ENCODE assay signal across 18 mouse cellular contexts in the genomic region with DNA sequence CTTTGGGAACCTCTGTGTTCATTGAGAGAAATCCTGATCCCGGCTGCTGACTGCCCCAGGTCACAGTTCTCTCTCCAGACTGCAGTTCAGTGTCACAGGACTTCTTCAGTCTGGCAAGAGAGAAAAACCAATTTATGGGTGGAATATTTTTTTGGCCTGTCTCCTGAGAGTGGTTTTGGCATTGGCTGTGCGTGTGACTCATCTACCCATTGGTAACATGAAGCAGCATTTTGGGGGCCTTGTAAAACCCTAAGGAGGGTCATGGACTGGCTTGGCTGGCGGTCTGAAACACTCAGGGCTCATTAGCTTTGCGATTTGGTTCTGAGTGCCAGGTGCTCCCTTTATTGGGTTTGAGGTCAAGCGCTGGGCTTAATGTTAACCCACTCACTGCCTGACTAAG. TPM values are rescaled to one million over a fixed set of nuclear protein-coding genes. Genes with fewer than 3 reads are reported as not detected.
DNase-seq lines count a peak whose midpoint lies in the region; ATAC-seq and TF ChIP-seq lines count a peak whose summit lies in the region.
"Had no signal": no experiment of that assay in that cellular context is flagged by ENCODE, and none has a peak within 500 bp of the region (broad histone marks: within the 10 kb centered on the region; RNA-seq: fewer than 3 reads in every experiment).

No protein-coding gene starts in this region.

- no peak for TF ChIP-seq CTCF in testis, adult 2 months (IDR thresholded peaks at IDR 0.05; ENCODE audit: control insufficient read depth, insufficient read depth, insufficient replicate concordance, low read depth, low read length)

- no peaks in the 10 kb centered on the region for H3K27me3 ChIP-seq in testis, adult 2 months (ENCODE audit: control insufficient read depth, insufficient read depth, low read length)
- H3K27me3 ChIP-seq: CH12.LX; forebrain, embryonic 13.5 days; liver, embryonic 12.5 days; neural tube, embryonic 12.5 days had no signal

- no peak for TF ChIP-seq POLR2A in testis, adult 2 months (IDR thresholded peaks at IDR 0.05; ENCODE audit: control insufficient read depth, low read depth, low read length)

- no peaks in the 10 kb centered on the region; the same call in 1 of the 2 replicates for H3K4me1 ChIP-seq in testis, adult 2 months (ENCODE audit: control insufficient read depth, insufficient read depth, low read length)
- H3K4me1 ChIP-seq: liver, embryonic 12.5 days had no signal

- H3K27ac ChIP-seq in testis, adult 2 months (ENCODE audit: control insufficient read depth, insufficient read depth, low read depth, low read length) = no peak overlapping the region
- H3K27ac ChIP-seq: forebrain, embryonic 13.5 days; liver, embryonic 12.5 days; midbrain, embryonic 10.5 days; neural tube, embryonic 12.5 days had no signal

- DNase-seq in heart, postnatal 4 days = peak; percentile 5
- DNase-seq in heart, postnatal 25 days (ENCODE audit: low spot score) = no peak
- DNase-seq in testis, postnatal 14 days (ENCODE audit: low spot score) = no peak
- peak; percentile 55 for DNase-seq in adipocyte (ENCODE audit: low spot score)
- no peak for DNase-seq in retina, postnatal 1 day
- DNase-seq: cerebellum, adult 11 months; cerebellum, postnatal 36 days; gastrocnemius, postnatal 36 days; lung, embryonic 14.5 days; lung, postnatal 4 days; right cerebral cortex, postnatal 25 days had no signal

- no peaks in the 10 kb centered on the region for H3K36me3 ChIP-seq in testis, adult 2 months (ENCODE audit: control insufficient read depth, insufficient read depth, low read length)
- H3K36me3 ChIP-seq: liver, embryonic 12.5 days had no signal

- peak overlapping the region; percentile 10; the same call in 1 of the 2 replicates for H3K4me3 ChIP-seq in testis, adult 2 months (ENCODE audit: control insufficient read depth, low read depth, low read length)
- H3K4me3 ChIP-seq: forebrain, embryonic 13.5 days; liver, embryonic 12.5 days; midbrain, embryonic 10.5 days; neural tube, embryonic 12.5 days had no signal

- intact Hi-C loops in heart, postnatal 25 days (cut with DNase I) = no loop called here

- ATAC-seq in frontal cortex, adult (ENCODE audit: low TSS enrichment) = no peak
- ATAC-seq: forebrain, embryonic 13.5 days; liver, embryonic 12.5 days had no signal

RNA-seq across cellular contexts. Expression of a gene that starts 10.6 kb away (rescaled TPM):
- total RNA-seq in heart, postnatal 4 days (2021) = 10 to 100 TPM; 43.5 to 45.3 TPM
- total RNA-seq in heart, postnatal 25 days (2021) = 10 to 100 TPM; 10.5 to 13.2 TPM
- polyA plus RNA-seq in testis, adult 2 months (2012; rRNA removed) = 2.6 and 3.0 TPM in 2 replicates
- total RNA-seq: CH12.LX had no signal

Comparison
In these comparisons a context has a peak if more than half of its experiments do, and no peak if none do; other contexts are left out.
1. DNase-seq: peak in heart, postnatal 4 days (single experiment) and adipocyte (single experiment); none in heart, postnatal 25 days (single experiment), testis, postnatal 14 days (single experiment) and retina, postnatal 1 day (single experiment).